Mouse (Mus musculus): ENCODE results near the gene Mepce.

DNA sequence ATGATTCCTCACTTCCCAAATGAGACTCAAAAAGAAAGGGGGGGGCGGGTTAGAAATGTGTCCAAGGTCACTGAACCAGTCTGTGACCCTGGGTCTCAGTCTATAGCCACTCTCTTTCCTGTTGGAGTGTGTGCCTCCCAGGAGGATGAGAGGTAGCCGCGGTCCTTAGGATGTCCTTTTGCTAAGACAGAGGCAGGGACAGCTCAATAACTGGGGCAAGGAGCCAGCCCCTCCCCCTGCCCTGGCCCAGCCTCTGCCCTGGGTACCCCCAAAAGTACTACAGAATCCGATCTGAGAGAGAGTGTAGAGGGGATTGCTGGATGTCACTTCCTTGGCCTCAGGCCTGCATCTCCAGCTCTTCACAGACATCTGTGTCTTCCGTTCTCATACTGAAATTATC lies 32.0 kb downstream of the Mepce start:
- TF ChIP-seq EP300 (IDR thresholded peaks at IDR 0.05) (no peak), CTCF (IDR thresholded peaks at IDR 0.05) (no peak)

Measured in lung, postnatal 0 days (tissue).